Mouse (Mus musculus): ENCODE measurements around the gene Necab2.

Gene Necab2

GRCm38 (mm10) chr8:119446211-119446989, at the start of gene Necab2:
Gene Necab2 (plus strand): TSS chr8:119446719.
- peak; percentile 97 for DNase-seq (ENCODE audit: low spot score)

- no peak for DNase-seq (ENCODE audit: low spot score)
Measured at GRCm38 (mm10) chr8:119398558-119398957, 48.0 kb upstream of the Necab2 start.

- DNase-seq (ENCODE audit: low spot score): no peak
Measured at GRCm38 (mm10) chr8:119399255-119399654, 47.3 kb upstream of the Necab2 start.

GRCm38 (mm10) chr8:119400122-119400671, 46.3 kb upstream of the Necab2 start:
- no peak for DNase-seq (ENCODE audit: low spot score)

- no peak for DNase-seq (ENCODE audit: low spot score)
Measured at GRCm38 (mm10) chr8:119400904-119401303, 45.6 kb upstream of the Necab2 start.

- DNase-seq (ENCODE audit: low spot score): no peak
Measured at GRCm38 (mm10) chr8:119403912-119404311, 42.6 kb upstream of the Necab2 start.

GRCm38 (mm10) chr8:119404648-119405047, 41.9 kb upstream of the Necab2 start:
- no peak for DNase-seq (ENCODE audit: low spot score)

- no peak for DNase-seq (ENCODE audit: low spot score)
Measured at GRCm38 (mm10) chr8:119408311-119408710, 38.2 kb upstream of the Necab2 start.

GRCm38 (mm10) chr8:119412037-119412734, 34.3 kb upstream of the Necab2 start:
- no peak for DNase-seq (ENCODE audit: low spot score)

- DNase-seq (ENCODE audit: low spot score): peak; percentile 90
Measured at GRCm38 (mm10) chr8:119412735-119413498, 33.6 kb upstream of the Necab2 start.

- DNase-seq (ENCODE audit: low spot score): no peak
Measured at GRCm38 (mm10) chr8:119413605-119414004, 32.9 kb upstream of the Necab2 start.

- DNase-seq (ENCODE audit: low spot score): no peak
Measured at GRCm38 (mm10) chr8:119420318-119420717, 26.2 kb upstream of the Necab2 start.

GRCm38 (mm10) chr8:119421603-119422122, 24.9 kb upstream of the Necab2 start:
- no peak for DNase-seq (ENCODE audit: low spot score)

- DNase-seq (ENCODE audit: low spot score): no peak
Measured at GRCm38 (mm10) chr8:119422123-119422711, 24.3 kb upstream of the Necab2 start.

- no peak for DNase-seq (ENCODE audit: low spot score)
Measured at GRCm38 (mm10) chr8:119423631-119424141, 22.8 kb upstream of the Necab2 start.

GRCm38 (mm10) chr8:119424199-119424733, 22.3 kb upstream of the Necab2 start:
- DNase-seq (ENCODE audit: low spot score): no peak

- DNase-seq (ENCODE audit: low spot score): no peak
Measured at GRCm38 (mm10) chr8:119424740-119425139, 21.8 kb upstream of the Necab2 start.

- peak; percentile 68 for DNase-seq (ENCODE audit: low spot score)
Measured at GRCm38 (mm10) chr8:119425533-119425932, 21.0 kb upstream of the Necab2 start.

- no peak for DNase-seq (ENCODE audit: low spot score)
Measured at GRCm38 (mm10) chr8:119426069-119426735, 20.3 kb upstream of the Necab2 start.

- DNase-seq (ENCODE audit: low spot score): no peak
Measured at GRCm38 (mm10) chr8:119427634-119428349, 18.7 kb upstream of the Necab2 start.

All from testis, postnatal 10 days (tissue).